Comparison of ENCODE assay signal across 32 mouse cellular contexts in the genomic region with DNA sequence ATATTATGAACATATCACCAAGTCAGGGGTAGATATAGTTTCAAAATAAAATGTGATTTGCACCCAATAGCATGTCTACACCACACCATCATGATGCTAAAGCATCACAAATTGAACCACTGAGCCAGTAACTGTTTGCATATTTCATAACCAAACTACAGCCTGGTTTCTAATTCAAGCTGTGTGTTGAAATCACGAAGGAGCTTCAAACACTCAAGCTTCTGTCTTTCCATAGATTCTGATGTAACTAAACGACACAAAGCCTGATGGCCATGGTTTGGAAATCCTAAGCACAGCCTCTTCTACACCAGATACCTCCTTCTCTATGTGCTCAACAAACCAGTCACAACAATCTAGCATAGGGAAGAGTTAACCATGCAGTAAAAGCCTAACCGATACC.
"Had no signal": no experiment of that assay in that cellular context is flagged by ENCODE, and none has a peak within 500 bp of the region (broad histone marks: within the 10 kb centered on the region; RNA-seq: fewer than 3 reads in every experiment).

No protein-coding gene starts in this region.

- H3K36me3 ChIP-seq: limb, embryonic 10.5 days; limb, embryonic 12.5 days; limb, embryonic 13.5 days; limb, embryonic 15.5 days; liver, embryonic 12.5 days; liver, embryonic 13.5 days; liver, embryonic 15.5 days; lung, embryonic 15.5 days; midbrain, embryonic 10.5 days; midbrain, embryonic 12.5 days; midbrain, embryonic 13.5 days; neural tube, embryonic 12.5 days; neural tube, embryonic 13.5 days had no signal

- H3K27me3 ChIP-seq: limb, embryonic 12.5 days; limb, embryonic 13.5 days; limb, embryonic 15.5 days; liver, embryonic 12.5 days; liver, embryonic 13.5 days; liver, embryonic 15.5 days; lung, embryonic 15.5 days; megakaryocyte, embryonic 14.5 days; midbrain, embryonic 12.5 days; midbrain, embryonic 13.5 days; neural tube, embryonic 12.5 days; neural tube, embryonic 13.5 days had no signal

- H3K4me3 ChIP-seq: left cerebral cortex, adult 2 months; limb, embryonic 10.5 days; limb, embryonic 12.5 days; limb, embryonic 13.5 days; limb, embryonic 15.5 days; liver, embryonic 12.5 days; liver, embryonic 13.5 days; liver, embryonic 15.5 days; lung, embryonic 15.5 days; megakaryocyte, embryonic 14.5 days; midbrain, embryonic 10.5 days; midbrain, embryonic 12.5 days; midbrain, embryonic 13.5 days; myocyte; neural tube, embryonic 12.5 days; neural tube, embryonic 13.5 days had no signal

- H3K4me2 ChIP-seq: limb, embryonic 12.5 days; limb, embryonic 13.5 days; limb, embryonic 15.5 days; liver, embryonic 11.5 days; liver, embryonic 12.5 days; liver, embryonic 13.5 days; liver, embryonic 15.5 days; lung, embryonic 14.5 days; lung, embryonic 15.5 days; midbrain, embryonic 12.5 days; midbrain, embryonic 13.5 days; neural tube, embryonic 12.5 days; neural tube, embryonic 13.5 days had no signal

- H3K27ac ChIP-seq: left cerebral cortex, adult 2 months; limb, embryonic 10.5 days; limb, embryonic 12.5 days; limb, embryonic 13.5 days; limb, embryonic 15.5 days; liver, embryonic 12.5 days; liver, embryonic 13.5 days; liver, embryonic 14.5 days; liver, embryonic 15.5 days; lung, embryonic 15.5 days; macrophage; midbrain, embryonic 10.5 days; midbrain, embryonic 12.5 days; midbrain, embryonic 13.5 days; neural tube, embryonic 12.5 days; neural tube, embryonic 13.5 days had no signal

- H3K4me1 ChIP-seq: limb, embryonic 10.5 days; limb, embryonic 12.5 days; limb, embryonic 13.5 days; limb, embryonic 15.5 days; liver, embryonic 12.5 days; liver, embryonic 13.5 days; liver, embryonic 15.5 days; lung, embryonic 15.5 days; megakaryocyte, embryonic 14.5 days; neural tube, embryonic 12.5 days; neural tube, embryonic 13.5 days had no signal

- H3K9ac ChIP-seq: limb, embryonic 12.5 days; limb, embryonic 13.5 days; limb, embryonic 15.5 days; liver, embryonic 12.5 days; liver, embryonic 13.5 days; liver, embryonic 14.5 days; liver, embryonic 15.5 days; liver, postnatal 0 days; lung, embryonic 14.5 days; lung, embryonic 15.5 days; midbrain, embryonic 12.5 days; midbrain, embryonic 13.5 days; neural tube, embryonic 12.5 days; neural tube, embryonic 13.5 days had no signal

- H3K9me3 ChIP-seq: limb, embryonic 10.5 days; limb, embryonic 12.5 days; limb, embryonic 13.5 days; limb, embryonic 15.5 days; liver, embryonic 12.5 days; liver, embryonic 13.5 days; liver, embryonic 15.5 days; lung, embryonic 15.5 days; megakaryocyte, embryonic 14.5 days; midbrain, embryonic 10.5 days; midbrain, embryonic 12.5 days; midbrain, embryonic 13.5 days; neural tube, embryonic 12.5 days; neural tube, embryonic 13.5 days had no signal

- ATAC-seq: liver, embryonic 12.5 days; liver, postnatal 0 days; lung, postnatal 0 days; midbrain, embryonic 13.5 days; midbrain, embryonic 16.5 days had no signal

- DNase-seq: left cerebral cortex, postnatal 4 days; liver; liver, embryonic 13.5 days; liver, postnatal 0 days; lung, adult 18-20 months; lung, adult 2 months; lung, embryonic 14.5 days; lung, postnatal 10 days; lung, postnatal 14 days; lung, postnatal 36 days; lung, postnatal 4 days; midbrain, embryonic 14.5 days had no signal
